Mouse (Mus musculus): Measurements from ENCODE around the gene Rab11fip2. TPM values are rescaled to one million over a fixed set of nuclear protein-coding genes. Genes with fewer than 3 reads are reported as not detected.

The Rab11fip2 gene
- polyA plus RNA-seq, 1 experiment from 2014 or later = 3.0 TPM

- Histone ChIP-seq H3K4me1 (ENCODE audit: control insufficient read depth, insufficient read depth, low read length) (no peaks in the 10 kb centered on the region), H3K9me3 (replicated peaks; ENCODE audit: control insufficient read depth, low read length) (no peaks in the 10 kb centered on the region), H3K27me3 (ENCODE audit: control insufficient read depth, insufficient read depth, low read length) (no peaks in the 10 kb centered on the region), H3K36me3 (ENCODE audit: control insufficient read depth, insufficient read depth, low read length) (no peaks in the 10 kb centered on the region), H3K9ac (ENCODE audit: low read depth, low read length) (no peak overlapping the region), H3K4me2 (no peak overlapping the region), H3K27ac (ENCODE audit: low read depth, low read length) (no peak overlapping the region), H3K4me3 (ENCODE audit: low read depth, low read length) (no peak overlapping the region)
- 73% methylated on average over 2 of the region's 2 CpGs for WGBS (ENCODE audit: insufficient replicate concordance)
- ATAC-seq (replicated peaks; ENCODE audit: insufficient number of reproducible peaks, low FRiP score, low TSS enrichment) = no peak
These were observed 55.6 kb downstream of the Rab11fip2 start for GRCm38 (mm10) chr19:59887866-59888265.

GRCm38 (mm10) chr19:59885301-59885700 lies 58.2 kb downstream of the Rab11fip2 start:
- no peak for ATAC-seq (replicated peaks; ENCODE audit: insufficient number of reproducible peaks, low FRiP score, low TSS enrichment)
- Histone ChIP-seq H3K9me3 (replicated peaks; ENCODE audit: control insufficient read depth, low read length) (no peaks in the 10 kb centered on the region), H3K4me1 (ENCODE audit: control insufficient read depth, insufficient read depth, low read length) (no peaks in the 10 kb centered on the region), H3K36me3 (ENCODE audit: control insufficient read depth, insufficient read depth, low read length) (no peaks in the 10 kb centered on the region), H3K27ac (ENCODE audit: low read depth, low read length) (no peak overlapping the region), H3K27me3 (ENCODE audit: control insufficient read depth, insufficient read depth, low read length) (no peaks in the 10 kb centered on the region), H3K9ac (ENCODE audit: low read depth, low read length) (no peak overlapping the region), H3K4me2 (no peak overlapping the region), H3K4me3 (ENCODE audit: low read depth, low read length) (no peak overlapping the region)
- WGBS (ENCODE audit: insufficient replicate concordance) = 62% methylated on average over 2 of the region's 2 CpGs

- ATAC-seq (replicated peaks; ENCODE audit: insufficient number of reproducible peaks, low FRiP score, low TSS enrichment) = no peak
These were observed 66.2 kb downstream of the Rab11fip2 start for GRCm38 (mm10) chr19:59877238-59877637.

GRCm38 (mm10) chr19:59866666-59867065 lies 76.8 kb downstream of the Rab11fip2 start:
- Histone ChIP-seq H3K9ac (ENCODE audit: low read depth, low read length) (no peak overlapping the region), H3K36me3 (ENCODE audit: control insufficient read depth, insufficient read depth, low read length) (no peaks in the 10 kb centered on the region), H3K9me3 (replicated peaks; ENCODE audit: control insufficient read depth, low read length) (no peaks in the 10 kb centered on the region), H3K4me3 (ENCODE audit: low read depth, low read length) (no peak overlapping the region), H3K27me3 (ENCODE audit: control insufficient read depth, insufficient read depth, low read length) (no peaks in the 10 kb centered on the region), H3K4me2 (no peak overlapping the region), H3K4me1 (ENCODE audit: control insufficient read depth, insufficient read depth, low read length) (0 out of 2 replicates have a peak, but pooled peaks cover 3% of the 10 kb centered on the region), H3K27ac (ENCODE audit: low read depth, low read length) (no peak overlapping the region)
- ATAC-seq (replicated peaks; ENCODE audit: insufficient number of reproducible peaks, low FRiP score, low TSS enrichment) = no peak
- 86% methylated on average over 9 of the region's 9 CpGs for WGBS (ENCODE audit: insufficient replicate concordance)

More at GRCm38 (mm10) chr19:59877238-59877637, 66.2 kb downstream of the Rab11fip2 start:
- H3K9ac ChIP-seq (ENCODE audit: low read depth, low read length) = no peak overlapping the region
- no peak overlapping the region for H3K27ac ChIP-seq (ENCODE audit: low read depth, low read length)
- H3K9me3 ChIP-seq (replicated peaks; ENCODE audit: control insufficient read depth, low read length) = no peaks in the 10 kb centered on the region
- H3K27me3 ChIP-seq (ENCODE audit: control insufficient read depth, insufficient read depth, low read length) = no peaks in the 10 kb centered on the region
- WGBS (ENCODE audit: insufficient replicate concordance) = 81% methylated on average over 2 of the region's 2 CpGs
- no peak overlapping the region for H3K4me3 ChIP-seq (ENCODE audit: low read depth, low read length)
- H3K4me2 ChIP-seq = no peak overlapping the region
- no peaks in the 10 kb centered on the region for H3K36me3 ChIP-seq (ENCODE audit: control insufficient read depth, insufficient read depth, low read length)
- H3K4me1 ChIP-seq (ENCODE audit: control insufficient read depth, insufficient read depth, low read length) = no peaks in the 10 kb centered on the region

- no peak overlapping the region for H3K27ac ChIP-seq (ENCODE audit: low read depth, low read length)
- peaks cover 7% of the 10 kb centered on the region; the same call in 1 of the 2 replicates for H3K4me1 ChIP-seq (ENCODE audit: control insufficient read depth, insufficient read depth, low read length)
- H3K4me2 ChIP-seq = no peak overlapping the region
- H3K9me3 ChIP-seq (replicated peaks; ENCODE audit: control insufficient read depth, low read length) = no peaks in the 10 kb centered on the region
- H3K36me3 ChIP-seq (ENCODE audit: control insufficient read depth, insufficient read depth, low read length) = no peaks in the 10 kb centered on the region
- ATAC-seq (replicated peaks; ENCODE audit: insufficient number of reproducible peaks, low FRiP score, low TSS enrichment) = no peak
- H3K9ac ChIP-seq (ENCODE audit: low read depth, low read length) = no peak overlapping the region
- no peaks in the 10 kb centered on the region for H3K27me3 ChIP-seq (ENCODE audit: control insufficient read depth, insufficient read depth, low read length)
- H3K4me3 ChIP-seq (ENCODE audit: low read depth, low read length) = no peak overlapping the region
These were observed 81.0 kb downstream of the Rab11fip2 start for GRCm38 (mm10) chr19:59862423-59862822.

GRCm38 (mm10) chr19:59860799-59861198 lies 82.7 kb downstream of the Rab11fip2 start:
- ATAC-seq (replicated peaks; ENCODE audit: insufficient number of reproducible peaks, low FRiP score, low TSS enrichment) = no peak
- Histone ChIP-seq H3K4me2 (no peak overlapping the region), H3K27me3 (ENCODE audit: control insufficient read depth, insufficient read depth, low read length) (no peaks in the 10 kb centered on the region), H3K4me3 (ENCODE audit: low read depth, low read length) (no peak overlapping the region), H3K27ac (ENCODE audit: low read depth, low read length) (no peak overlapping the region), H3K4me1 (ENCODE audit: control insufficient read depth, insufficient read depth, low read length) (peaks cover 7% of the 10 kb centered on the region; the same call in 1 of the 2 replicates), H3K36me3 (ENCODE audit: control insufficient read depth, insufficient read depth, low read length) (no peaks in the 10 kb centered on the region), H3K9me3 (replicated peaks; ENCODE audit: control insufficient read depth, low read length) (no peaks in the 10 kb centered on the region), H3K9ac (ENCODE audit: low read depth, low read length) (no peak overlapping the region)
- 74% methylated on average over 3 of the region's 3 CpGs for WGBS (ENCODE audit: insufficient replicate concordance)

- no peaks in the 10 kb centered on the region for H3K36me3 ChIP-seq (ENCODE audit: control insufficient read depth, insufficient read depth, low read length)
- H3K9me3 ChIP-seq (replicated peaks; ENCODE audit: control insufficient read depth, low read length) = no peaks in the 10 kb centered on the region
- H3K4me2 ChIP-seq = no peak overlapping the region
- WGBS (ENCODE audit: insufficient replicate concordance) = 82% methylated on average over 3 of the region's 3 CpGs
- no peak for ATAC-seq (replicated peaks; ENCODE audit: insufficient number of reproducible peaks, low FRiP score, low TSS enrichment)
- H3K4me1 ChIP-seq (ENCODE audit: control insufficient read depth, insufficient read depth, low read length) = no peaks in the 10 kb centered on the region
- no peaks in the 10 kb centered on the region for H3K27me3 ChIP-seq (ENCODE audit: control insufficient read depth, insufficient read depth, low read length)
- no peak overlapping the region for H3K27ac ChIP-seq (ENCODE audit: low read depth, low read length)
- H3K9ac ChIP-seq (ENCODE audit: low read depth, low read length) = no peak overlapping the region
- H3K4me3 ChIP-seq (ENCODE audit: low read depth, low read length) = no peak overlapping the region
These were observed 90.4 kb downstream of the Rab11fip2 start for GRCm38 (mm10) chr19:59853061-59853460.

Measured in heart, embryonic 11.5 days (tissue).